In genomic region chr2:140051607-140052126, GRCm38 (mm10) we compare ENCODE assay signal across 22 mouse cellular contexts.
"Had no signal": no experiment of that assay in that cellular context is flagged by ENCODE, and none has a peak within 500 bp of the region (broad histone marks: within the 10 kb centered on the region; RNA-seq: fewer than 3 reads in every experiment).

No protein-coding gene starts in this region.

- H3K4me1 ChIP-seq: kidney, embryonic 15.5 days; limb, embryonic 12.5 days; limb, embryonic 15.5 days; lung, embryonic 15.5 days; midbrain, embryonic 10.5 days; midbrain, embryonic 13.5 days; neural tube, embryonic 13.5 days had no signal

- H3K27ac ChIP-seq: kidney, embryonic 15.5 days; limb, embryonic 12.5 days; limb, embryonic 15.5 days; liver, embryonic 14.5 days; lung, embryonic 15.5 days; midbrain, embryonic 10.5 days; midbrain, embryonic 13.5 days; neural tube, embryonic 13.5 days had no signal

- H3K27me3 ChIP-seq: kidney, embryonic 15.5 days; limb, embryonic 12.5 days; limb, embryonic 15.5 days; lung, embryonic 15.5 days; megakaryocyte, embryonic 14.5 days; midbrain, embryonic 13.5 days; neural tube, embryonic 13.5 days had no signal

- H3K4me2 ChIP-seq: kidney, embryonic 15.5 days; limb, embryonic 12.5 days; limb, embryonic 15.5 days; lung, embryonic 15.5 days; midbrain, embryonic 13.5 days; neural tube, embryonic 13.5 days had no signal

- H3K9ac ChIP-seq: kidney, embryonic 15.5 days; limb, embryonic 12.5 days; limb, embryonic 15.5 days; liver, embryonic 14.5 days; lung, embryonic 15.5 days; midbrain, embryonic 13.5 days; neural tube, embryonic 13.5 days had no signal

- DNase-seq: kidney, adult 2 months; kidney, postnatal 10 days; kidney, postnatal 36 days; layer of hippocampus, postnatal 36 days; left cerebral cortex, postnatal 4 days; lung, adult 18-20 months; lung, postnatal 10 days; lung, postnatal 36 days; retina, postnatal 1 day; thymus, adult 18-20 months; thymus, postnatal 36 days had no signal

- H3K9me3 ChIP-seq: kidney, embryonic 15.5 days; limb, embryonic 12.5 days; limb, embryonic 15.5 days; lung, embryonic 15.5 days; megakaryocyte, embryonic 14.5 days; midbrain, embryonic 10.5 days; midbrain, embryonic 13.5 days; neural tube, embryonic 13.5 days had no signal

- H3K4me3 ChIP-seq: kidney, embryonic 15.5 days; limb, embryonic 12.5 days; limb, embryonic 15.5 days; lung, embryonic 15.5 days; megakaryocyte, embryonic 14.5 days; midbrain, embryonic 10.5 days; midbrain, embryonic 13.5 days; myocyte; neural tube, embryonic 13.5 days had no signal

- ATAC-seq: midbrain, embryonic 13.5 days; midbrain, embryonic 16.5 days had no signal
